Mouse (Mus musculus): ENCODE data around the gene Dusp19. TPM values are rescaled to one million over a fixed set of nuclear protein-coding genes. Genes with fewer than 3 reads are reported as not detected.

Dusp19 gene
- polyA plus RNA-seq, 2 experiments, result 15.0 to 19.1 TPM

- Histone ChIP-seq H3K27me3 (ENCODE audit: control insufficient read depth, insufficient read depth, low read length) (no peaks in the 10 kb centered on the region), H3K4me3 (replicated peaks; ENCODE audit: low read length) (no peak overlapping the region), H3K4me1 (ENCODE audit: control insufficient read depth, insufficient read depth, low read length) (no peaks in the 10 kb centered on the region), H3K4me2 (replicated peaks; ENCODE audit: low read depth, low read length, severe bottlenecking) (no peak overlapping the region), H3K9me3 (ENCODE audit: control insufficient read depth, low read length) (no peaks in the 10 kb centered on the region), H3K36me3 (ENCODE audit: control insufficient read depth, insufficient read depth, low read length) (no peaks in the 10 kb centered on the region), H3K27ac (replicated peaks; ENCODE audit: low read depth, low read length) (no peak overlapping the region), H3K9ac (ENCODE audit: low read depth, low read length, severe bottlenecking) (no peak overlapping the region)
- 91% methylated on average over 3 of the region's 3 CpGs for WGBS
- no peak for TF ChIP-seq POLR2A (IDR thresholded peaks at IDR 0.05; ENCODE audit: borderline replicate concordance, extremely low read depth, insufficient read depth, insufficient read length)
- no peak for DNase-seq (ENCODE audit: low spot score)
- no peak for ATAC-seq (ENCODE audit: low FRiP score, low read depth)
These were observed 17.0 kb upstream of the Dusp19 start for GRCm38 (mm10) chr2:80599850-80600249.

GRCm38 (mm10) chr2:80600611-80601010, 16.2 kb upstream of the Dusp19 start:
- ATAC-seq (ENCODE audit: low FRiP score, low read depth) (no peak), DNase-seq (ENCODE audit: low spot score) (no peak)
- TF ChIP-seq POLR2A (IDR thresholded peaks at IDR 0.05; ENCODE audit: borderline replicate concordance, extremely low read depth, insufficient read depth, insufficient read length), result no peak
- H3K27me3 ChIP-seq (ENCODE audit: control insufficient read depth, insufficient read depth, low read length), result no peaks in the 10 kb centered on the region
- H3K9me3 ChIP-seq (ENCODE audit: control insufficient read depth, low read length), result no peaks in the 10 kb centered on the region
- no peaks in the 10 kb centered on the region for H3K4me1 ChIP-seq (ENCODE audit: control insufficient read depth, insufficient read depth, low read length)
- H3K27ac ChIP-seq (replicated peaks; ENCODE audit: low read depth, low read length), result no peak overlapping the region
- no peak overlapping the region for H3K4me3 ChIP-seq (replicated peaks; ENCODE audit: low read length)
- no peak overlapping the region for H3K4me2 ChIP-seq (replicated peaks; ENCODE audit: low read depth, low read length, severe bottlenecking)
- no peak overlapping the region for H3K9ac ChIP-seq (ENCODE audit: low read depth, low read length, severe bottlenecking)
- no peaks in the 10 kb centered on the region for H3K36me3 ChIP-seq (ENCODE audit: control insufficient read depth, insufficient read depth, low read length)

- DNase-seq (ENCODE audit: low spot score), result no peak
- Histone ChIP-seq H3K9me3 (ENCODE audit: control insufficient read depth, low read length) (no peaks in the 10 kb centered on the region), H3K9ac (ENCODE audit: low read depth, low read length, severe bottlenecking) (no peak overlapping the region), H3K4me2 (replicated peaks; ENCODE audit: low read depth, low read length, severe bottlenecking) (no peak overlapping the region), H3K27me3 (ENCODE audit: control insufficient read depth, insufficient read depth, low read length) (no peaks in the 10 kb centered on the region), H3K27ac (replicated peaks; ENCODE audit: low read depth, low read length) (no peak overlapping the region), H3K4me3 (replicated peaks; ENCODE audit: low read length) (no peak overlapping the region), H3K4me1 (ENCODE audit: control insufficient read depth, insufficient read depth, low read length) (no peaks in the 10 kb centered on the region), H3K36me3 (ENCODE audit: control insufficient read depth, insufficient read depth, low read length) (no peaks in the 10 kb centered on the region)
- 88% methylated on average over 13 of the region's 13 CpGs for WGBS
- no peak for TF ChIP-seq POLR2A (IDR thresholded peaks at IDR 0.05; ENCODE audit: borderline replicate concordance, extremely low read depth, insufficient read depth, insufficient read length)
- no peak for ATAC-seq (ENCODE audit: low FRiP score, low read depth)
These were observed 14.1 kb upstream of the Dusp19 start for GRCm38 (mm10) chr2:80602756-80603155.

- Histone ChIP-seq H3K4me2 (replicated peaks; ENCODE audit: low read depth, low read length, severe bottlenecking) (no peak overlapping the region), H3K27ac (replicated peaks; ENCODE audit: low read depth, low read length) (no peak overlapping the region), H3K9ac (ENCODE audit: low read depth, low read length, severe bottlenecking) (no peak overlapping the region), H3K27me3 (ENCODE audit: control insufficient read depth, insufficient read depth, low read length) (no peaks in the 10 kb centered on the region), H3K4me3 (replicated peaks; ENCODE audit: low read length) (no peak overlapping the region), H3K36me3 (ENCODE audit: control insufficient read depth, insufficient read depth, low read length) (no peaks in the 10 kb centered on the region), H3K4me1 (ENCODE audit: control insufficient read depth, insufficient read depth, low read length) (no peaks in the 10 kb centered on the region), H3K9me3 (ENCODE audit: control insufficient read depth, low read length) (no peaks in the 10 kb centered on the region)
- DNase-seq (ENCODE audit: low spot score), result no peak
- TF ChIP-seq POLR2A (IDR thresholded peaks at IDR 0.05; ENCODE audit: borderline replicate concordance, extremely low read depth, insufficient read depth, insufficient read length), result no peak
- no peak for ATAC-seq (ENCODE audit: low FRiP score, low read depth)
- 59% methylated on average over 19 of the region's 19 CpGs for WGBS
These were observed 12.9 kb upstream of the Dusp19 start for GRCm38 (mm10) chr2:80603771-80604426.

GRCm38 (mm10) chr2:80612286-80612685, 4.6 kb upstream of the Dusp19 start:
- no peak for ATAC-seq (ENCODE audit: low FRiP score, low read depth)
- H3K27me3 ChIP-seq (ENCODE audit: control insufficient read depth, insufficient read depth, low read length), result no peaks in the 10 kb centered on the region
- H3K9me3 ChIP-seq (ENCODE audit: control insufficient read depth, low read length), result no peaks in the 10 kb centered on the region
- 73% methylated on average over 1 of the region's 1 CpGs for WGBS
- H3K27ac ChIP-seq (replicated peaks; ENCODE audit: low read depth, low read length), result no peak overlapping the region
- no peak overlapping the region for H3K4me2 ChIP-seq (replicated peaks; ENCODE audit: low read depth, low read length, severe bottlenecking)
- no peaks in the 10 kb centered on the region for H3K4me1 ChIP-seq (ENCODE audit: control insufficient read depth, insufficient read depth, low read length)
- no peak overlapping the region for H3K4me3 ChIP-seq (replicated peaks; ENCODE audit: low read length)
- DNase-seq (ENCODE audit: low spot score), result no peak
- H3K36me3 ChIP-seq (ENCODE audit: control insufficient read depth, insufficient read depth, low read length), result no peaks in the 10 kb centered on the region
- TF ChIP-seq POLR2A (IDR thresholded peaks at IDR 0.05; ENCODE audit: borderline replicate concordance, extremely low read depth, insufficient read depth, insufficient read length), result no peak
- no peak overlapping the region for H3K9ac ChIP-seq (ENCODE audit: low read depth, low read length, severe bottlenecking)

Measured in limb, embryonic 14.5 days (tissue).